In genomic region chr10:40476535-40477285, GRCm38 (mm10) we compare ENCODE assay signal across 8 mouse cellular contexts.
DNase-seq lines count a peak whose midpoint lies in the region; ATAC-seq lines count a peak whose summit lies in the region.

No protein-coding gene starts in this region.

- no peaks in the 10 kb centered on the region for H3K4me1 ChIP-seq in heart, embryonic 10.5 days
- H3K4me1 ChIP-seq in intestine, embryonic 15.5 days (replicated peaks) = peaks cover 2% of the 10 kb centered on the region; the same call in 1 of the 2 replicates

- H3K27ac ChIP-seq in heart, embryonic 10.5 days = no peak overlapping the region
- peak overlapping the region; percentile 66 for H3K27ac ChIP-seq in intestine, embryonic 15.5 days

- no peak overlapping the region for H3K9ac ChIP-seq in intestine, embryonic 15.5 days

- H3K4me3 ChIP-seq in heart, embryonic 10.5 days = no peak overlapping the region
- no peak overlapping the region for H3K4me3 ChIP-seq in intestine, embryonic 15.5 days (replicated peaks)

- no peaks in the 10 kb centered on the region for H3K27me3 ChIP-seq in heart, embryonic 10.5 days (ENCODE audit: insufficient read depth, poor library complexity, severe bottlenecking)
- no peaks in the 10 kb centered on the region for H3K27me3 ChIP-seq in intestine, embryonic 15.5 days (replicated peaks)

- no peaks in the 10 kb centered on the region for H3K9me3 ChIP-seq in heart, embryonic 10.5 days
- no peaks in the 10 kb centered on the region for H3K9me3 ChIP-seq in intestine, embryonic 15.5 days

- intact Hi-C loops in heart, postnatal 10 days (cut with DNase I) = no loop called here

- H3K4me2 ChIP-seq in intestine, embryonic 15.5 days (replicated peaks) = no peak overlapping the region

- peak; percentile 42 for ATAC-seq in CD4-positive, CD25-positive, alpha-beta regulatory T cell, adult 4 months
- peak; percentile 87 for ATAC-seq in intestine, embryonic 15.5 days
- ATAC-seq in megakaryocyte progenitor cell, adult 5-6 weeks (replicated peaks; ENCODE audit: poor library complexity) = peak; percentile 93

- DNase-seq in heart, embryonic 10.5 days (ENCODE audit: low spot score) = peak; percentile 71
- no peak for DNase-seq in heart, postnatal 10 days
- no peak for DNase-seq in urinary bladder, postnatal 14 days (ENCODE audit: low spot score)
- DNase-seq in right cerebral cortex, adult 2 months (ENCODE audit: low spot score in 2 of 2) = no peak
- DNase-seq in gastrocnemius, postnatal 10 days = no peak

- 69% methylated on average over 5 of the region's 5 CpGs for WGBS in heart, embryonic 10.5 days
- WGBS in intestine, embryonic 15.5 days = 71% methylated on average over 5 of the region's 5 CpGs

- H3K36me3 ChIP-seq in heart, embryonic 10.5 days = peaks cover 16% of the 10 kb centered on the region
- peaks cover 7% of the 10 kb centered on the region; the same call in 1 of the 2 replicates for H3K36me3 ChIP-seq in intestine, embryonic 15.5 days

Comparison
In these comparisons a context has a peak if more than half of its experiments do, and no peak if none do; other contexts are left out.
1. ATAC-seq: peak in every context shown above with its lines; median percentile 93 in megakaryocyte progenitor cell, adult 5-6 weeks; 87 in intestine, embryonic 15.5 days; 42 in CD4-positive, CD25-positive, alpha-beta regulatory T cell, adult 4 months.